Mouse (Mus musculus) liver, postnatal 0 days (tissue): ENCODE results near the gene Stac2. TPM values are rescaled to one million over a fixed set of nuclear protein-coding genes. Genes with fewer than 3 reads are reported as not detected.

Experiments used
- ATAC-seq: fragments of 200-750 bp; cut with Nextera tagmentation; 2 replicates; pipeline ENCODE4 v1.8.0; 2017; ENCODE audit warnings: mild to moderate bottlenecking, moderate library complexity
- DNase-seq: peaks from one replicate; pipeline ENCODE4 v3.0.0-alpha.2; 2016
- H3K27ac ChIP-seq: fragments of 300-500 bp; sonication (generic); 2 replicates; pipeline ENCODE4 v1.5.1; 2014; ENCODE audit warnings: antibody characterized with exemption, moderate library complexity, mild to moderate bottlenecking, low read depth
- H3K27me3 ChIP-seq: fragments of 300-500 bp; sonication (generic); 2 replicates; pipeline ENCODE4 v1.6.1; 2014; ENCODE audit warnings: low read length, control low read depth, mixed read lengths; ENCODE audit not compliant: insufficient read depth
- H3K36me3 ChIP-seq: fragments of 300-500 bp; sonication (generic); replicated peaks from 2 replicates; pipeline ENCODE4 v1.6.1; 2014; ENCODE audit warnings: mild to moderate bottlenecking, control low read depth, low read length, moderate library complexity, mixed read lengths; ENCODE audit not compliant: insufficient read depth
- H3K4me1 ChIP-seq: fragments of 300-500 bp; sonication (generic); 2 replicates; pipeline ENCODE4 v1.6.1; 2014; ENCODE audit warnings: antibody characterized with exemption, mild to moderate bottlenecking, control low read depth; ENCODE audit not compliant: insufficient read depth
- H3K4me2 ChIP-seq: fragments of 300-500 bp; sonication (generic); 2 replicates; pipeline ENCODE4 v1.6.1; 2014; ENCODE audit warnings: low read depth, mild to moderate bottlenecking, low read length, moderate library complexity, mixed read lengths
- H3K4me3 ChIP-seq: fragments of 300-500 bp; sonication (generic); 2 replicates; pipeline ENCODE4 v1.5.1; 2014; ENCODE audit warnings: low read depth, low read length
- H3K9ac ChIP-seq: fragments of 300-500 bp; sonication (generic); replicated peaks from 2 replicates; pipeline ENCODE4 v1.6.1; 2014; ENCODE audit warnings: mild to moderate bottlenecking, moderate library complexity
- H3K9me3 ChIP-seq: fragments of 300-500 bp; sonication (generic); 2 replicates; pipeline ENCODE4 v1.6.1; 2016; ENCODE audit warnings: mild to moderate bottlenecking, control low read depth, low read length, mixed read lengths
- CTCF ChIP-seq: sonication (generic); IDR thresholded peaks from 2 replicates; pipeline ENCODE4 v1.5.1; 2016; ENCODE audit warnings: antibody characterized with exemption, low read depth
- EP300 ChIP-seq: IDR thresholded peaks from 2 replicates; pipeline ENCODE4 v1.6.1; 2016; ENCODE audit warnings: antibody characterized with exemption, low read depth, mild to moderate bottlenecking
- WGBS: fragments of 180-500 bp; shearing (Covaris S2); extraction: QIAGEN DNeasy Blood & Tissue Kit; methylation state at CpG from one replicate; pipeline ENCODE4 v1.1.7; 2014; ENCODE audit not compliant: insufficient replicate concordance; 5-methylcytosine and 5-hydroxymethylcytosine counted together
- polyA plus RNA-seq: library from polyadenylated mRNA; unstranded; fragments of >200 nt; fragmentation: Nextera tagmentation; extraction: Ambion mirVana; gene quantifications from 2 replicates; pipeline ENCODE4 v1.2.1, GENCODE M21; 2015

The Stac2 gene
- polyA plus RNA-seq, 1 experiment from 2014 or later: 0.07 TPM

- TF ChIP-seq CTCF (no peak), EP300 (no peak)
- H3K27ac ChIP-seq: no peak overlapping the region
- no peaks in the 10 kb centered on the region for H3K9me3 ChIP-seq
- H3K36me3 ChIP-seq: no peaks in the 10 kb centered on the region
- peaks cover 5% of the 10 kb centered on the region for H3K4me1 ChIP-seq
- H3K9ac ChIP-seq: no peak overlapping the region
- peaks cover 8% of the 10 kb centered on the region for H3K27me3 ChIP-seq
- H3K4me3 ChIP-seq: no peak overlapping the region
- ATAC-seq (no peak), DNase-seq (no peak)
- 72% methylated on average over 4 of the region's 4 CpGs for WGBS
- H3K4me2 ChIP-seq: no peak overlapping the region
These were observed 36.4 kb downstream of the Stac2 start for GRCm38 (mm10) chr11:98016824-98017223.

GRCm38 (mm10) chr11:98016177-98016576 lies 37.1 kb downstream of the Stac2 start:
- ATAC-seq: no peak
- H3K27ac ChIP-seq: no peak overlapping the region
- H3K9me3 ChIP-seq: no peaks in the 10 kb centered on the region
- no peaks in the 10 kb centered on the region for H3K36me3 ChIP-seq
- no peak for DNase-seq
- peaks cover 2% of the 10 kb centered on the region; the same call in 1 of the 2 replicates for H3K27me3 ChIP-seq
- no peak for TF ChIP-seq CTCF
- no peak for TF ChIP-seq EP300
- no peaks in the 10 kb centered on the region for H3K4me1 ChIP-seq
- H3K4me3 ChIP-seq: no peak overlapping the region
- WGBS: 94% methylated on average over 5 of the region's 5 CpGs
- H3K9ac ChIP-seq: no peak overlapping the region
- H3K4me2 ChIP-seq: no peak overlapping the region

- Histone ChIP-seq H3K4me3 (no peak overlapping the region), H3K4me1 (no peaks in the 10 kb centered on the region), H3K9me3 (no peaks in the 10 kb centered on the region), H3K9ac (no peak overlapping the region), H3K27me3 (no peaks in the 10 kb centered on the region), H3K36me3 (no peaks in the 10 kb centered on the region), H3K4me2 (no peak overlapping the region), H3K27ac (no peak overlapping the region)
- TF ChIP-seq EP300: no peak
- TF ChIP-seq CTCF: no peak
- 76% methylated on average over 10 of the region's 10 CpGs for WGBS
- ATAC-seq (no peak), DNase-seq (no peak)
These were observed 40.4 kb downstream of the Stac2 start for GRCm38 (mm10) chr11:98012831-98013230.

- TF ChIP-seq CTCF (no peak), EP300 (no peak)
- no peak for ATAC-seq
These were observed 41.5 kb downstream of the Stac2 start for GRCm38 (mm10) chr11:98011716-98012115.

GRCm38 (mm10) chr11:98008087-98008486 lies 45.2 kb downstream of the Stac2 start:
- H3K4me2 ChIP-seq: no peak overlapping the region
- no peaks in the 10 kb centered on the region for H3K36me3 ChIP-seq
- H3K4me1 ChIP-seq: no peaks in the 10 kb centered on the region
- no peak overlapping the region for H3K4me3 ChIP-seq
- H3K27ac ChIP-seq: no peak overlapping the region
- DNase-seq (no peak), ATAC-seq (no peak)
- no peaks in the 10 kb centered on the region for H3K9me3 ChIP-seq
- H3K27me3 ChIP-seq: no peaks in the 10 kb centered on the region
- H3K9ac ChIP-seq: no peak overlapping the region
- TF ChIP-seq CTCF: no peak
- TF ChIP-seq EP300: no peak
- 52% methylated on average over 11 of the region's 11 CpGs for WGBS

More at GRCm38 (mm10) chr11:98011716-98012115, 41.5 kb downstream of the Stac2 start:
- no peak overlapping the region for H3K4me3 ChIP-seq
- DNase-seq: no peak
- H3K4me2 ChIP-seq: no peak overlapping the region
- 60% methylated on average over 8 of the region's 9 CpGs for WGBS
- H3K9me3 ChIP-seq: no peaks in the 10 kb centered on the region
- no peaks in the 10 kb centered on the region for H3K27me3 ChIP-seq
- H3K36me3 ChIP-seq: no peaks in the 10 kb centered on the region
- H3K4me1 ChIP-seq: no peaks in the 10 kb centered on the region
- no peak overlapping the region for H3K9ac ChIP-seq
- H3K27ac ChIP-seq: no peak overlapping the region

- Histone ChIP-seq H3K27me3 (0 out of 2 replicates have a peak, but pooled peaks cover 8% of the 10 kb centered on the region), H3K27ac (no peak overlapping the region), H3K9me3 (no peaks in the 10 kb centered on the region), H3K4me3 (no peak overlapping the region), H3K4me2 (no peak overlapping the region), H3K36me3 (no peaks in the 10 kb centered on the region), H3K4me1 (peaks cover 9% of the 10 kb centered on the region), H3K9ac (no peak overlapping the region)
- DNase-seq (no peak), ATAC-seq (no peak)
- TF ChIP-seq CTCF: no peak
- no peak for TF ChIP-seq EP300
- WGBS: 79% methylated on average over 10 of the region's 10 CpGs
These were observed 47.6 kb downstream of the Stac2 start for GRCm38 (mm10) chr11:98005686-98006085.

- DNase-seq (peak; percentile 64), ATAC-seq (peak; percentile 69)
- H3K9ac ChIP-seq: no peak overlapping the region
- no peak overlapping the region for H3K4me3 ChIP-seq
- no peaks in the 10 kb centered on the region for H3K36me3 ChIP-seq
- H3K4me1 ChIP-seq: peaks cover 9% of the 10 kb centered on the region
- 54% methylated on average over 13 of the region's 13 CpGs for WGBS
- TF ChIP-seq CTCF (no peak), EP300 (no peak)
- no peaks in the 10 kb centered on the region for H3K9me3 ChIP-seq
- no peak overlapping the region for H3K4me2 ChIP-seq
- H3K27me3 ChIP-seq: 0 out of 2 replicates have a peak, but pooled peaks cover 8% of the 10 kb centered on the region
- no peak overlapping the region for H3K27ac ChIP-seq
These were observed 48.2 kb downstream of the Stac2 start for GRCm38 (mm10) chr11:98005076-98005475.
